Mouse (Mus musculus): Measurements from ENCODE around the gene Eef1a2. TPM values are rescaled to one million over a fixed set of nuclear protein-coding genes. Genes with fewer than 3 reads are reported as not detected.

The Eef1a2 gene
- polyA plus RNA-seq (2021; fragmentation: Nextera tagmentation): 211 and 291 TPM in 2 replicates
- long read RNA-seq, experiment 1, partial matches to known transcripts: 21 of 24 reads
- long read RNA-seq, experiment 1, other reads (novel, unspliced or antisense): 3 of 24 reads
- long read RNA-seq, experiment 2, partial matches to known transcripts: 3 of 6 reads
- long read RNA-seq, experiment 2, other reads (novel, unspliced or antisense): 3 of 6 reads

DNA sequence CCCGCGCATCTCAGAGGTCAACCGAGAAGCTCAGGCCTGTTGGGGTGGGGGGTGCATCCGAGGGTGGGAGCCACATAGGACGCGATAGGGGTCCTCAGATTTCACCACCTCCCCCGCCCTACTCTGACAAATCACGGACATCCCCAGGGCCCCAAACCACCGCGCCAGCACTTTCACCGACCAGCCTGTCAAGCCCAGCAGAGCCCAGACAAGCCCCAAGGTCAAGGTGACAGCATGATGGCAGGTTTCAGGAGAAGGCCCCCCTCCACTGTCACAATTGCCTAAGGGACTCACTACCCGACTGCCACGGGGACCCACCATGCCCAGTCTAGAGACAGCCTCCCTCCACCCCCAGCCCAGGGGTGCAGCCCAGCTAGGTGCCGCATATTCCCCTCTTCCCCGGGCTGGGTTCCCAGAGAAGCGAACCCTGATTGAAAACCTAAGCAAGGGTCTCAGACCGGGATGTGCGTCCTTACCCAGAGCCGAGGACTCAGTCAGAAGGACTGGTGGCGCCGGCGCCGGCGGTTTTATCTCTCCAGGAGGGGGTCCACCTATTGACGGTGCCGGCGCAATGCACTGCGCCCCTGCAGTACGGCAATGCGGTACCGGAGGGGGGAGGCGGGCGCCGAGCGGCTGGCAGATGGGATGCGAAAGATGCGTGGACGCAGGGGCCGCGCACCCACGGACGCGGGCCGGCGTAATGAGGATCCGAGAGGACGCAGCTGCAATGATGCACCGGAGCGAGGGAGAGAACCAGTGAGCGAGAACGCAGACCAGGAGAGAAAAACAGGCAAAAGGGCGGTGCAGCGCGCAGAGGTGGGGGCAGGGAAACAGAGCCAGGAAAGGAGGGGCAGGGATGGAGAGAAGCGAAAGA is at the start of gene Eef1a2:
Eef1a2 (minus strand) TSS at position 767 of the 874 bp plus-strand sequence.

DNA sequence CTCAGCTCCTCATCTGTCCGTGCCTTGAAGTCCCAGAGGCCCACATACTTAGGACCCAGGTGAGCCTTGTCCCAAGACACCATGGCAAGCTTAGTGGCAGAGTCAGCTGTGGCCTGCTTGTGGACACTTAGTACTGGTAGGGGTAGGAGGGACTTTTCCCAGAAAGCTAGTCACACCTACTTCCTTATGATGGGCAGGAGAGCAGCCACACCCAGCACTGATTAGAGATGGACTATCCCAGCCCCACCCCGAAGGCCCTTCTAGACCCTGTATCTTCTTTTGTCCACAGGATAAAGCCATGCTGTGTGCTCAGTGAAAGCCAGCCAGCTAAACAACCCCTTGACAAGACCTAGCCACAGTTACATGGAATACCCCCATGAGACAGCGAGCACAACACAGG is 45.6 kb upstream of the Eef1a2 start, which contains the start of gene Ptk6:
Ptk6 (minus strand) TSS at position 368 of the 400 bp plus-strand sequence.

DNA sequence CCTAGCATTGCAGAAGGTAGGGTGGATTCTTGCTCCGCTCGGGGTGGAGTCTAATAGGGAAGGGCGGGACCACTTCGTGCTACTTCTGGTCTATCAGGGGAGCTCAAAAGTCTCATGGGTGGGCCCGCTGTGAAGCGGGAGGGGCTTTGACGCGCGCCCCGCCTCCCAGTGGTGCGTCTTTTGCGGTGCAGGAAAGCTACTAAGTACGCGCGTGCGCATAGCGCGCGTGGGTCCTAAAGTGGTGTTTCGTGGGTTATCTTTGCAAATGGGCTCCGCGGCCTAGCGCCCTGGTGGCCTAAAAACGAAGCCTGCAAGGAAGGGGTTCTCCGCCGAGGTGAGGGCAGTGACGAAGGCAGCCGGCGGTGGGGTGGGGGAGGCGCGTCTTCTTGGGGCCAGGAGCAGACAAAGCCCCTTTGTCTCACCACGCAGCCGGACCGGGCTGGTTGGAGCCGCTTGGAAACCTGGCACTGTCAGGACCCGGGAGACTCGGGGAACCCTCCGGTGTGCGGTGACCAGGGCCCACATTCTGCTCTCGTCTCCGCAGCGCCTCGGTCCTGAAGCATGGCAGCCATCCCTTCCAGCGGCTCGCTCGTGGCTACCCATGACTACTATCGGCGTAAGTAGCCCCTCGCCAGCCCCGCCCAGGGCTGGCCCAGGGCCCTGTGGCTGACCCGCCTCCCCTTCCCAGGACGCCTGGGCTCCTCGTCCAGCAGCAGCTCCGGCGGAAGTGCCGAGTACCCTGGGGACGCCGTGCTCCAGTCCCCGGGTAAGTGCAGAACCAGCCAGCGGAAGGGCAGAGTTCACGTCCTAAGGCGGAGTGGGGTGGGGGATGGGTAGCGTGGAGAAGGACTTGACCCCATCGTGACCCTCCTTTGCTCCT is 30.5 kb upstream of the Eef1a2 start, which contains the start of gene Ppdpf:
Ppdpf (plus strand) TSS at position 127 of the 880 bp plus-strand sequence.

DNA sequence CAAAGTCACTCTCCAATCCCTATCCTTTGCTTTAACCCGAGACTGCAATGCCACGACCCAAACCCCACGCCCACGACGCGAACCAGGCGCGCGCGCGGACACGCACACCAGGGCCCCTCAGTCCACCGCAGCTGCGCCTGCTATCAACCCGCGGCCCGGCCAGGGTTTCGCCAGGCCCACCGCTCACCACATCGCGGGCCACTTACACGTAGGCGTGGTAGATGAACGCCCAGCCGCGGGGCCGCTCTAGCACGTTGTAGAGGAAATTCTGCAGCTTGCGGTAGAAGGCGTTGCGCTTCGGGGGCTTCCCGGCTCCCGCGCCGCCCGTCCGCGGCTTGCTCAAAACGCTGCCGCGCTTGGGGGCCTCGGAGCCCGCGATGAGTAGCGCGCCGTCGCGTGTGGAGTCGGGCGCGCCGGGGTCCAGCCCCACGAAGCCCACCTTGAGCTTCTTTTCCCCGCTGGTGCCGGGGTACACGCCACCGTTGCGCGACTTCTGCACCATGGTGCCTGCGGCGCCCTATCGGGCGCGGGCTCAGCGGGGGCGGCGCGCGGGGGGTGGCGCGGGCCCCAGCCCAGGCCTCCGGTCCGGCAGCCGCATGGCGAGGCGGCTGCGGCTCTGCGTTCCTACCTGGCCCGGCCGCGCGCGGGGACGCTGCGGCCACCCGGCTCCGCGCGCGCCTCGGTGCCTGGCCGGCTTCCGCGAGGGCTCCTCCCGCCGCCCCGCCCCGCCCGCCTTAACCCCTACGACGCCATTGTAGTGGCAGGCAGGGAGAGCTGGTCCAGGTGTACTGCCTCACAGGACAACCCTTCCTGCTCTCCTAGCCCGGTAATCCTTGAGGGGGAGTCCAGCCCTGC is 22.0 kb downstream of the Eef1a2 start, which contains the start of gene Kcnq2:
Kcnq2 (minus strand) TSS at position 710 of the 855 bp plus-strand sequence.

Other genes starting within 250 kb of the Eef1a2 start
- gene Ythdf1, start 236.1 kb downstream of the Eef1a2 start, polyA plus RNA-seq (2021; fragmentation: Nextera tagmentation): 5.2 and 5.4 TPM in 2 replicates
- 0.48 and 0.62 TPM in 2 replicates for gene Birc7, start 228.0 kb downstream of the Eef1a2 start, polyA plus RNA-seq (2021; fragmentation: Nextera tagmentation)
- 160 and 162 TPM in 2 replicates for gene Nkain4, start 202.3 kb downstream of the Eef1a2 start, polyA plus RNA-seq (2021; fragmentation: Nextera tagmentation)
- gene Arfgap1, start 189.8 kb downstream of the Eef1a2 start, polyA plus RNA-seq (2021; fragmentation: Nextera tagmentation): 88.1 and 93.7 TPM in 2 replicates
- 0.09 and 0.28 TPM in 2 replicates for gene Col20a1, start 170.5 kb downstream of the Eef1a2 start, polyA plus RNA-seq (2021; fragmentation: Nextera tagmentation)
- 11.1 and 15.5 TPM in 2 replicates for gene Chrna4, start 113.5 kb downstream of the Eef1a2 start, polyA plus RNA-seq (2021; fragmentation: Nextera tagmentation)
- 29.0 and 36.4 TPM in 2 replicates for gene Kcnq2, start 21.7 kb downstream of the Eef1a2 start, polyA plus RNA-seq (2021; fragmentation: Nextera tagmentation)
- gene Ppdpf, start 30.2 kb upstream of the Eef1a2 start, polyA plus RNA-seq (2021; fragmentation: Nextera tagmentation): 180 and 191 TPM in 2 replicates
- gene Ptk6, start 45.8 kb upstream of the Eef1a2 start, polyA plus RNA-seq (2021; fragmentation: Nextera tagmentation): not detected in 2 replicates
- 0.20 and 0.21 TPM in 2 replicates for gene Srms, start 56.2 kb upstream of the Eef1a2 start, polyA plus RNA-seq (2021; fragmentation: Nextera tagmentation)
- 0.40 and 0.74 TPM in 2 replicates for gene Fndc11, start 63.0 kb upstream of the Eef1a2 start, polyA plus RNA-seq (2021; fragmentation: Nextera tagmentation)
- gene Helz2, start 85.0 kb upstream of the Eef1a2 start, polyA plus RNA-seq (2021; fragmentation: Nextera tagmentation): 0.21 and 0.25 TPM in 2 replicates
- 2.1 TPM in 2 replicates for gene Gmeb2, start 131.0 kb upstream of the Eef1a2 start, polyA plus RNA-seq (2021; fragmentation: Nextera tagmentation)
- 1,101 and 1,309 TPM in 2 replicates for gene Stmn3, start 157.5 kb upstream of the Eef1a2 start, polyA plus RNA-seq (2021; fragmentation: Nextera tagmentation)
- 1.5 and 2.6 TPM in 2 replicates for gene Rtel1, start 162.7 kb upstream of the Eef1a2 start, polyA plus RNA-seq (2021; fragmentation: Nextera tagmentation)
- gene Zgpat, start 207.9 kb upstream of the Eef1a2 start, polyA plus RNA-seq (2021; fragmentation: Nextera tagmentation): 19.8 and 20.5 TPM in 2 replicates
- gene Arfrp1, start 208.4 kb upstream of the Eef1a2 start, polyA plus RNA-seq (2021; fragmentation: Nextera tagmentation): 52.9 and 56.3 TPM in 2 replicates
- 2.0 and 2.8 TPM in 2 replicates for gene Lime1, start 223.1 kb upstream of the Eef1a2 start, polyA plus RNA-seq (2021; fragmentation: Nextera tagmentation)